Mouse (Mus musculus) C2C12 (cell line): ENCODE data around the gene Tmem82. TPM values are rescaled to one million over a fixed set of nuclear protein-coding genes. Genes with fewer than 3 reads are reported as not detected.

ENCODE experiments used
- H3K27me3 ChIP-seq: one replicate; pipeline ENCODE4 v1.6.1; 2011; ENCODE audit not compliant: control insufficient read depth, insufficient read depth, insufficient read length
- H3K36me3 ChIP-seq: one replicate; pipeline ENCODE4 v1.6.1; 2011; ENCODE audit not compliant: control insufficient read depth, insufficient read depth
- H3K4me3 ChIP-seq: one replicate; pipeline ENCODE4 v1.5.1; 2011; ENCODE audit warnings: mild to moderate bottlenecking, control low read depth; ENCODE audit not compliant: poor library complexity, insufficient read depth, severe bottlenecking
- H3K79me2 ChIP-seq: one replicate; pipeline ENCODE4 v1.6.1; 2011; ENCODE audit not compliant: control insufficient read depth, insufficient read depth
- H3K79me3 ChIP-seq: one replicate; pipeline ENCODE4 v1.6.1; 2011; ENCODE audit warnings: low read depth, control low read depth
- H3ac ChIP-seq: one replicate; pipeline ENCODE3; 2011; ENCODE audit warnings: low read depth; ENCODE audit not compliant: control insufficient read depth, insufficient read length
- CEBPB ChIP-seq: IDR thresholded peaks from one replicate; pipeline ENCODE4 v1.6.1; 2011; ENCODE audit warnings: low read depth, mild to moderate bottlenecking, control low read depth, moderate library complexity
- CTCF ChIP-seq: IDR thresholded peaks from one replicate; pipeline ENCODE4 v1.5.1; 2011; ENCODE audit not compliant: control insufficient read depth, insufficient read depth, insufficient read length
- FOSL1 ChIP-seq: IDR thresholded peaks from one replicate; pipeline ENCODE4 v1.8.0; 2011; ENCODE audit warnings: mild to moderate bottlenecking, low read length; ENCODE audit not compliant: poor library complexity, insufficient read depth, severe bottlenecking
- MAX ChIP-seq: IDR thresholded peaks from one replicate; pipeline ENCODE4 v1.6.1; 2011; ENCODE audit warnings: mild to moderate bottlenecking, control low read depth
- MYOD1 ChIP-seq: IDR thresholded peaks from one replicate; pipeline ENCODE4 v1.6.1; 2011; ENCODE audit warnings: low read depth; ENCODE audit not compliant: control insufficient read depth, insufficient read length
- MYOG ChIP-seq: IDR thresholded peaks from one replicate; pipeline ENCODE4 v1.6.1; 2011; ENCODE audit not compliant: control insufficient read depth, insufficient read length; ENCODE audit errors: extremely low read depth
- USF1 ChIP-seq: IDR thresholded peaks from one replicate; pipeline ENCODE4 v1.6.1; 2011; ENCODE audit warnings: low read depth, mild to moderate bottlenecking, control low read depth, moderate library complexity
- polyA plus RNA-seq: library from polyadenylated mRNA; unstranded; fragments of >200 nt; fragmentation: generic; extraction: Trizol; gene quantifications from one replicate; pipeline ENCODE4 v1.2.1, GENCODE M21; 2012; ENCODE audit warnings: missing spikeins

The Tmem82 gene
- polyA plus RNA-seq, 1 experiment, result not detected

DNA sequence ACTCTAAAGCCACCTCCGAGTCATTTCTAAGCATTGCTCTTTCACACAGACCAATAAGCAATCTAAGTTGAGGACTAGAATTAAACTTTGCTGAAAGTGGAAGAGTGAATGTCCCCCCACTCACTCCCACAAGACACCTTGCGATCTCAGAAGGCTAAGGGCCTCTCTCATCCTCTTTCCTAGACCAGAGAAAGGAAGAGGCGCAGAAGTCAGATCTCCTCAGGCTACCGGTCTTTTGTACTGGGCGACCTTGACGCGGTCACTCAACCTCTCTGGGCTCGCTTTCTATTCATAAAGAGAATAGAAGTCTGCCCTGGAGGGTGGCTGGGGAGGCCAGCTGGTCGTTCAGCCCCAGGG lies 19.6 kb downstream of the Tmem82 start:
- TF ChIP-seq MYOG (no peak), CEBPB (no peak), MAX (no peak), MYOD1 (no peak)
- peak overlapping the region; percentile 79 for H3ac ChIP-seq
- H3K36me3 ChIP-seq, result peaks cover 16% of the 10 kb centered on the region
- H3K79me2 ChIP-seq, result peaks cover 46% of the 10 kb centered on the region
- no peaks in the 10 kb centered on the region for H3K27me3 ChIP-seq
- peak overlapping the region; percentile 72 for H3K4me3 ChIP-seq
- H3K79me3 ChIP-seq, result peaks cover 29% of the 10 kb centered on the region

GRCm38 (mm10) chr4:141598199-141598893 lies 20.1 kb downstream of the Tmem82 start:
- Histone ChIP-seq H3K79me3 (peaks cover 29% of the 10 kb centered on the region), H3ac (peak overlapping the region; percentile 79), H3K27me3 (no peaks in the 10 kb centered on the region), H3K36me3 (peaks cover 18% of the 10 kb centered on the region), H3K79me2 (peaks cover 47% of the 10 kb centered on the region), H3K4me3 (peak overlapping the region; percentile 72)
- TF ChIP-seq CTCF (no peak), CEBPB (no peak), MYOG (no peak), USF1 (no peak), MYOD1 (no peak)

DNA sequence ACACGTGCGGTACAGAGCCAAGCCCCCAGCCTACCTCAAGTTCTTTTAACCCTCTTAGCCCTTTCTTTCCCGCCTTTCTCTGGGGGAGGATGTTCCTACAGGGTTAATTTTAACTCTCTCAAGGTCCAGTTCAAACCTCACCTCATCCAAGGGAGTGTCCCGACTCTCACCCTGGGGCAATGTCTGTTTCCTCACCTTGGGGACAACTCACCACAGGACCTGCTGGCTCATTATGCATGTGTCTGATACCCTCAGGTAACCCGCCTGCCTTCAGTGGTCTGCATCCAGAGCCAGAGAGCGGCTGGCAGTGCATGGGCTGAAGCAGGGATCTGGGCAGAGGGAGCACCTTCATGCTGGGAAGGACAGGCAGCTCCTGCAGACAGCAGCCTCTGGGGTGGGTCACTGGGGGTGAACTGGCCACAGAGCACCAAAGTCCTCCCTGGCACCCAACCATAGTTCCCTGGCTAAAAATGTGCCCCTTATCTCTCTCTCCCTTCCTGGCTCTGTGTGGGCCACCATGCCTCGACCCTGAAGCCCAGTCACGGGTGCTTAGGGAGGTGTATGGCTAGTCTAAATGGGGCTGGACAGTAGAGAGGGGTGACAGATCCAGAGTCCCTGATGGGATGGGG lies 21.6 kb downstream of the Tmem82 start:
- Histone ChIP-seq H3K79me2 (peaks cover 47% of the 10 kb centered on the region), H3ac (no peak overlapping the region), H3K79me3 (peaks cover 29% of the 10 kb centered on the region), H3K36me3 (peaks cover 32% of the 10 kb centered on the region), H3K27me3 (no peaks in the 10 kb centered on the region), H3K4me3 (no peak overlapping the region)
- no peak for TF ChIP-seq MAX
- no peak for TF ChIP-seq FOSL1
- TF ChIP-seq USF1, result no peak
- no peak for TF ChIP-seq MYOD1
- no peak for TF ChIP-seq MYOG
- TF ChIP-seq CEBPB, result no peak
- no peak for TF ChIP-seq CTCF

DNA sequence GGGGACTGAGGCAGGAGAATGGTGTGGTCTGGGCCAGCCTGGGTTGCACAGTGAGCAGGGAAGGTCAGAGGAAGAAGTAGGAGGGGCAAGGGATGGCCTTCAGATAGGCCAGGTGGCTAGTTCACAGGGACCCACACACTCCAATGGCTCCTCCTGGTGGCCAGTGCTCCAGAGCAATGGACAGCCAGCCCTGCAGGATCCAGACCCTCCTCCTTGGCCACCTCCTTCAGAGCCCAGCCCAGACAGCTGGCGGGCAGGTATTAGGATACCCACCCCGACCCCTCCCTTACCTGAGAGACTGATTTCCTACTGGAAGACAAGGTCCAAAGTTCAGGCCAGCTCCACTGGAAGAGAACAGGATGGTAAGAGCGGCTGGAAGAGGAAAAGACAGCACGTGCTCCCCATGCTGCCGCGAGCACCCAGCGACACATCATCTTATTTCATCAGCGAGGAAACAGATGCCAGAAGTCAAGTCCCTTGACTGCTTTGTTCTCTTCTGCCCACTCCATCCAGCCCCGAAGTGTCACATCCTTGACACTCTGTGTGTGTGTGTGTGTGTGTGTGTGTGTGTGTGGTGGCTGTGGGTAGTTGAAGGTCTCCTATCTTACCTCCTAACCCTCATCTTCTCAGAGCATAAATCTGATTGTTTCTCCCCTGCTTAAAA lies 22.7 kb downstream of the Tmem82 start:
- Histone ChIP-seq H3K36me3 (peaks cover 39% of the 10 kb centered on the region), H3K4me3 (no peak overlapping the region), H3K79me3 (peaks cover 29% of the 10 kb centered on the region), H3K27me3 (no peaks in the 10 kb centered on the region), H3ac (no peak overlapping the region), H3K79me2 (peaks cover 47% of the 10 kb centered on the region)
- TF ChIP-seq FOSL1, result no peak
- TF ChIP-seq USF1, result no peak
- TF ChIP-seq MYOD1, result no peak
- TF ChIP-seq CTCF, result no peak

DNA sequence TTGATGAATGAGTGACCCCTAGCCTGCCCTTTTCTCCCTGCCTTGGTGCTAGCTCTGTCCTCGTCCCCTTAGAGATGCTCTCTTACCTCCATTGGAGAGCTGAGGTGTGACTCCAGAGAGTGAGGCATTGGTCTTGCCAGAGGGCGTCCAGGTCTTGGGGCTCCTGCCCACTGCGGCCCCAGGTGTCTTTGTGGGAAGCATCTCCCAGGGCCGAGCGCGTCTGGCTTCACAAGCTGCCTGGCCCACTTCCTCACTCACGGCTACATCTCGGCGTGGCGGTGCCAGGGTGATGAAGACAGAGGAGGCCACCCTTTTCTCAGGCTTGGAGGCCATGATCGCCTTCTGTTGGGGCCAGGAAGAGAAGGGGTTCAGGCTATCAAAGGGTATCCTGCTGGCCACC lies 23.3 kb downstream of the Tmem82 start:
- peaks cover 29% of the 10 kb centered on the region for H3K79me3 ChIP-seq
- H3K27me3 ChIP-seq, result no peaks in the 10 kb centered on the region
- TF ChIP-seq CTCF, result no peak
- no peak for TF ChIP-seq MAX
- no peak for TF ChIP-seq CEBPB
- TF ChIP-seq MYOG, result no peak
- TF ChIP-seq MYOD1, result no peak
- TF ChIP-seq FOSL1, result no peak
- TF ChIP-seq USF1, result no peak

More for the DNA sequence above, 23.3 kb downstream of the Tmem82 start:
- peaks cover 41% of the 10 kb centered on the region for H3K36me3 ChIP-seq
- H3K79me2 ChIP-seq, result peaks cover 47% of the 10 kb centered on the region
- no peak overlapping the region for H3K4me3 ChIP-seq
- no peak overlapping the region for H3ac ChIP-seq
